Mouse (Mus musculus) olfactory bulb, adult 2 months (tissue): Measurements from ENCODE around the gene Tdrd1.

Experiments
- CTCF ChIP-seq: fragments of 200-500 bp; IDR thresholded peaks from 2 replicates; pipeline ENCODE4 v1.5.1; 2012; ENCODE audit warnings: low read depth, mild to moderate bottlenecking, low read length, moderate library complexity; ENCODE audit not compliant: insufficient read depth
- POLR2A ChIP-seq: fragments of 200-500 bp; IDR thresholded peaks from 2 replicates; pipeline ENCODE4 v1.6.1; 2012; ENCODE audit warnings: mild to moderate bottlenecking, low read depth, low read length, moderate library complexity; ENCODE audit not compliant: insufficient read depth

DNA sequence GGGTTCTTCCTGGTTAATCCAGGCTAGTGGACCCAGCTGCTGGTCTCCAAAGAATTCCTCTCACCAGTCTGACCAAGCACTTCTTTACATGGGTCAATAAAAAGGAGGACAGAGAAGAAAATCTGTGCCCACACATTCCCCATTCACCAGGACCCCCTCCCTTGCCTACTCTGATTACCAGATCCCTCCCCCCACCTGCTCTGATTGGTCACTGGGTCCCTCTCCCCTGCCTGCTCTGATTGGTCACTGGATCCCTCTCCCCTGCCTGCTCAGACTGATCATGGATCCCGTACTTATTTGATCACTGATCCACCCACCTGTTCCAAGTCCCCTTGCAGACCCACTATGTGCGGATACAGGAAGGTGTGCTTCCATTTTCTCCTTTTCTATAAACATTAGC lies 65.4 kb downstream of the Tdrd1 start:
- TF ChIP-seq CTCF: no peak
- TF ChIP-seq POLR2A: no peak
